Mouse (Mus musculus) C2C12 (cell line): ENCODE measurements at regions not wholly inside any gene's neighbourhood (a gene's known extent, or its start where the extent isn't known, plus 50 kb on each side); places are given as distances from the start of the nearest gene placed in this dataset.

Experiments used
- CTCF ChIP-seq: IDR thresholded peaks from one replicate; pipeline ENCODE4 v1.5.1; 2011; ENCODE audit not compliant: control insufficient read depth, insufficient read depth, insufficient read length
- FOSL1 ChIP-seq: IDR thresholded peaks from one replicate; pipeline ENCODE4 v1.8.0; 2011; ENCODE audit warnings: mild to moderate bottlenecking, low read length; ENCODE audit not compliant: poor library complexity, insufficient read depth, severe bottlenecking
- MAX ChIP-seq: IDR thresholded peaks from one replicate; pipeline ENCODE4 v1.6.1; 2011; ENCODE audit warnings: mild to moderate bottlenecking, control low read depth
- MYOD1 ChIP-seq: IDR thresholded peaks from one replicate; pipeline ENCODE4 v1.6.1; 2011; ENCODE audit warnings: low read depth; ENCODE audit not compliant: control insufficient read depth, insufficient read length
- MYOG ChIP-seq: IDR thresholded peaks from one replicate; pipeline ENCODE4 v1.6.1; 2011; ENCODE audit not compliant: control insufficient read depth, insufficient read length; ENCODE audit errors: extremely low read depth
- USF1 ChIP-seq: IDR thresholded peaks from one replicate; pipeline ENCODE4 v1.6.1; 2011; ENCODE audit warnings: low read depth, mild to moderate bottlenecking, control low read depth, moderate library complexity

DNA sequence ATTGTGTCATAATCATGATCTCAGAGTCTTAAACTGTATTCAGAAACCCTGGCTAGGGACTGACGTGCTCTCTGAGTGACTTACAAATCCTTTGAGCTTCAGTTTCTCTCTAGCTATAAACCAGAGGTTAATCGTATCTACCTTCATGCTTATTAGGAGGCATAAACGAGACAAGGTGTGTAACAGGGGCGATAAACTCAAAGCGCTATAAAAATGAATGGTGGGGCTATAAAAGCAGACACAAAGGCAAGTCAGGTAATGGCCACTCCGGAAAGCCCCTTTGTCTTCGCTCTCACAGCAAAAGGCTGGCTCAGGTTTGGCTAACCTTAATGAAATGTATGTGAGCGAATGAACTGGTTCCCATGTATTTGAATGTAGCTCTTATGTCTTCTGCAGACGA lies 94.6 kb downstream of the Gm9817 start:
- TF ChIP-seq CTCF, result no peak
- no peak for TF ChIP-seq MYOG
- TF ChIP-seq USF1, result no peak
- no peak for TF ChIP-seq MAX
- TF ChIP-seq MYOD1, result no peak
- TF ChIP-seq FOSL1, result no peak
